Mouse (Mus musculus) right cerebral cortex, postnatal 4 days (tissue): ENCODE data around the gene Elmo2.
A peak's percentile ranks its signal among the peaks of the same experiment; 100 is the strongest.

ENCODE experiments used
- DNase-seq: peaks from one replicate; pipeline ENCODE4 v3.0.0-alpha.2; 2022

Elmo2 gene

DNA sequence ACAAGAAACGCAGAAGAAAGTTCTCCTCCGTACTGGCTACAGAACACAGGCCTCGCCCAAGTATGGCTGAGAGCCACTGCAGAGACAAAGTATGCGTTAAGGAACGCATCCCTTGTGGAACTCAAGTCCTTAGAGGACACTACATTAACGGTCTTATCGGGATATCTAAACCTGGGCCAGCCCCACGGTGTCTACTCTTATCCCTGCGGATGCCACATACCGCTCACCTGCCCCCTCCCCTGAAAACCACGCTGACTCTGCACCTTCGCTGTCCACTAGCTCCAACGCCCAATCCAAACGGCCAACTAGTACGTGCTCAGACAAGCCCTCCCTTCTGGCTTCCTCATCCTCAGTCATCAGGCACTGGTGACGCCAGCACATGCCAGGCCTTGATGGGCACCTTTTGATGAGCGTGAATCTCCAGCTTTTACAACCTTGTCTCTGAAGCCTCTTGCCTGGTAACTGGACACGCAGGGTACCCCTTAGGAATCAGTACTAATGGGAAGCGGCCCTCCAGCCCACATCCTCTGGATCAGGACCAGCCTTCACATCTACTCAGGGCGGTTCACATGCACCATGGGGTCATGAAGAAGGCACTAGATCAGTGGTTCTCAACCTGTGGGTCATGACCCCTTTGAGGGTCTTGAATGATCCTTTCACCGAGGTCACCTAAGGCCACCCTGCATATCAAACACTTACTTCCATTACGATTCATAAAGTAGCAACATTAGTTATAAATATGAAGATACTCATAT is 4.1 kb downstream of the Elmo2 start:
- no peak for DNase-seq

DNA sequence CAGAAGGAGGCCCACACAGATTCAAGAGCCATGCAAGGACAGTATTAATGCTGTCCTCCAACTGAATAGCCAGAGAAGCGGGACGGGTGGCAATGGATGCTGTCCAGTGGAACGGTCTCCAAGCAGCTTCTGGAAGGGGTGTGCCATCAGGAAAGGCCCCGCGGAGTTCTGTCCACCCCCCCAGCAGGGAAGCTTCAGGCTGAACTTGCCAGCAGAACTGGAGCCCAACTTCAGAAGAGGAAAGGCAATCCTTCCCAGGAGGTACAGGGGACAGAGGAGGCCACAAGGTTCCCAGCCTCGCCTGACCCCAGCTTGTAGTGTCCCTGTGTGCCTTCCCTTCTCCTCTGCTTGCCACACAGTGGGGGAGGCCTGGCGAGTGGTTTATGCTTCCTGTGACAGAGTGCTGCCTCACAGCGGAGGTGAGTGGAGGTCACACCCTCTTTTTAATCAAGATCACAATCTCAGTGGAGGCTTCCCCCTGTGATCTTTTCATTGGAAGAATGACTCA is 4.8 kb downstream of the Elmo2 start:
- no peak for DNase-seq

DNA sequence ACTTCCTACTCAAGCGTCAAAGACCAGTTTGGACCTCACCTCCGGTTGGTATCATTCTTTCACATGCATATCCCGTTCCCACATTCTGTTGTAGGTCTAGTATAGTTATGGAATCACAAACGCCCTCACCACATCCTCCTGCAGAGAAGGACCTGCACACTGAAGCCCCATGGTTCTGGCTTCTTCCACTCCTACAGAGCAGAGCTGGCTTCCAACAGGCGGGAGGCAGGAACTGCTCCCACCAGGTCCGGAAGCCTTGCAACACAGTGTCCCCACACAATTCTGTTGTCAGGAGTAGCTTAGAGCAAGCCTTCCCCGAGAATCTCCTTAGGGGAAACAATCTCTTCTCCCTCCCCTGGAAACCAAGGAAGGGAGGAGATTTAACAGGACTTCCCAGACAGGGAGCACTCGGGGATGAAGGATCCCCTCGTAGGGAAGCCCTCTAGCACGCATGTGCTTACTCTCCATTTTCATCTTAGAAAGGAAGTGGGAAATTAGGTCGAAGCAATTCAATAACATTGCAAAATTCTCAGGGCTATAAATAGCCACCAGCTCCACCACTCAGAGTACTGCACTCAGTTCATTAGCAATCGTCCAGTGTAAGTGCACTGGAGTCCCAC is 5.6 kb downstream of the Elmo2 start:
- DNase-seq = no peak

DNA sequence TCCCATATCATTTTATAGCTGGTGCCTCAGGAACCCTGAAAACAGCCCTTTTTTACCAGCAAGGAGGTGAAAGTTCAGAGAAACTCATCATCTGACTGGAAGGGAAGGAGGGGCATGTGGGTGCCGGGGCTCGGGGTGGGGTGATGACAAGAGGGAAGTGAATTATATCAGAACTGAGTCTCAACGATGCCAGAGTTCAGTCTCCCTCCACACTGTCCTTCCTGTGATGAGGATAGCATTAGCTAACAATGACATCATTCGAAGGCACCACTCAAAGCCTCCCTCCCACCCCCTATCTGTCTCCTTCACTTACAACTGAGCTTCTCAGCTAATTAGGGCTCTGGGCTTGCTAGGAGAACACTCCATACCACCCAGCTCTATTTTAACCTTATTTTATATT is 6.8 kb downstream of the Elmo2 start:
- DNase-seq = no peak

DNA sequence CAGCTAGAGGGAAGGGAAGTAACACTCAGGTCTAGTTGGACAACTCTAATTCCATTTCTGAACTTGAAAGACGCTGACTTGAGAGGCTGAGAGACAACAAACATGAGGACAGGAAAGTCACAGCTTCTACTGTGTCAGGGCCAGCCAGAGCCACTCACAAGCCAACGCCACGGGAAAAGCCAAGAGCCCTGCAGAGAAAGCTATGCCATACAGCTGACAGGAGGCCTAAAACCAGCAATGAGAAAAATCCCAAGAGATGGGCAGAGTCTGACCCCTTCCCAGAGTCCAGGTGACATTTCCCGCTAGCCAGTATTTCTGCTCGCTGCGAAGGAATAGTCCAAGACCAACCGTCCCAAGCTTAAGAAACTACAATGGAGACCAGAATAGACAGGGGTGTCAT is 7.3 kb downstream of the Elmo2 start:
- no peak for DNase-seq

DNA sequence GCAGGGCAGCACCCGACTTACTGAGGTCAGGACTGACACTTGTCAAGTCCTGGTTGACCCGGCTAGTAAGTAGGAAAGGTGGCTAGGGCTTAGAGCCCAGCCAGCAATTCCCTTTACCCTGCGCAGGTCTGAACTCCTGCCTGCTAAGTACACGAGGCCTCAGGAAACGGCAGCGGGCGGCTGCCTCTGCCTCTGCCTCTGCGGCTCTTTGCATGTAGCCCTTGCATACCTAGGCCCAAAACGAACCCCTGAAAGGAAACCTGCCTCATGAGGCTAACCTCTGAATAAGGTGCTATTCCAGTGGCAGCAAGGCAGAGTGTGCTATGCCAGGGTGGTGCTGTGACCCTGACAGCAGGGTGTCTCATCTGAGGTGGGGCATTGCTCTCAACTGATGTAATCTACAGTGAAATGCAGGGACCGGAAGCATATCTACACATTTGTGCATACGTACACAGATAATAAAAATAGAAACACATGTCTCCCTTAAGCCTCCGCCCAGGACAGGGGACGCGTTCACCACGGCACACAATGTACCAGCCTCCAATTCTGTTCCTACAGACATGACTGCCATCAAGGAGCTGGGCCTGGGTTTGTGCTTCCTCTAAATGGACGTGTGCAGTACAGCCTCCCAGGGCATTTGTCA is 8.5 kb downstream of the Elmo2 start:
- DNase-seq = no peak

DNA sequence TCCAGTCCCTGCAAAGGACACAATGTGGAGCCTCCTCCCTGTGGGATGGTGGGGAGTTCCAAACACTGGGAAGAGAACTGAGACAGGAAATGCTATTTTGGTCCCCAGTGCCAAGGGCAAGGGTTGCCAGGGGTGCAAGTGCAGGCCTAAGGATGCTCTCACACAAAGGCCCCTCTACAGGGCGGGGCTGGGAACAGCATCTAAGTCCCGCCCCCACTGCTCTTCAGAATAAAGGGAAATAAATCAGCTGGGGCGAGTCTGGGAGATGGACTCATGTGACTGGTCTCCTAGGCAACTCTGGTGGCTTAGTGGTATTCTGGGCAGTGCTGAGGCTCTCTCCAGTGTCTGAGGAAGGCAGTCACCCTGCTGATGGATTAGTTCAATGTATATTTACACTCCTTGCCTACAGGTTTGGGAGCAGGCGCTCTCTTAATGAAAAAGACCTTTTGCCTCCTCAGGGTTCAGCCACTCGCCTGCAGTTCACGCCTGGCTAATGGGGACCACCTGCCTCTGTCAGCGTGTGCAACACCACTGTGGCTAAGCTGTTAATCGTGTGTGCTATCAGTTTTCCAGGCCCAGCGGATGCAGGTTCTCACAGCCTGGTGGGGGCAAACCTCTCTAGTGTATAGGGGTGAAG is 9.3 kb downstream of the Elmo2 start:
- peak; percentile 56 for DNase-seq

DNA sequence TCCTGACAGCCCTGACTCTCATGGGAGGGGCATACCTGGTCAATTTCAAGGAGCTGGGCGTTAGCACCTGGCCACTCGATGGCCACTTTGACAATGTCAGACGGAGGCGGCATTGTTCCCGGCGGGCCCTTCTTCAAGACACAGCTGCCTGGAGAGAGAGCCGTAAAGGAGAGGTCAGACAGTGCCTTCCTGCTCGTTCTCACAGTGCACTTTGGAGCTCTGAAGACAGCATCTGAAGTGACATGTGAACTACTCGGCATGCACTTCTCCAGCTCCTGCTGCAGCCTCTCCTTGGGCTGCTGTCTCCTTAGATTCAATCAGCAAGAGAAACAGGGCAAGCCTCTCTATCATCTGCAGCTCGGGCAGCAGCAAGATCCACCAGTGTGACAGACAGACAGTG is 10.1 kb downstream of the Elmo2 start:
- no peak for DNase-seq

DNA sequence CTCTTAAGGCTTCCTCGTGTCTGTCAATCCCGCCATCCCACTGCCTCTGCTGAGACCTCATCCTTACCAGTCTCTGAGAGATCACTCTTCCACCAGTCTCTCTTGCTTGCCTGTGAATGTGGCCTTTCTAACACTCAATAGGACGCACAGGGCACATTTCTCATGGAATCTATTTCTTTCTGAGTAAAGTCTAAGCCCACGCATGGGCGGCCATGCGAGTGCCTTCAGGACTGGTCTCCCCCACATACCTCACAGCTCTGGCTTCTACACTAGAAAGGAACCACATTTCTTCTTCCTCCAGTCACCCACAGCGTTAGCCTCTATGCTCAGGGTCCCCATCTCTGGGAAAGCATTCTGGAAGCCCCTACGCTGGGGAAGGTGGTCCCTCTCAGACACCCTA is 12.1 kb downstream of the Elmo2 start:
- no peak for DNase-seq

DNA sequence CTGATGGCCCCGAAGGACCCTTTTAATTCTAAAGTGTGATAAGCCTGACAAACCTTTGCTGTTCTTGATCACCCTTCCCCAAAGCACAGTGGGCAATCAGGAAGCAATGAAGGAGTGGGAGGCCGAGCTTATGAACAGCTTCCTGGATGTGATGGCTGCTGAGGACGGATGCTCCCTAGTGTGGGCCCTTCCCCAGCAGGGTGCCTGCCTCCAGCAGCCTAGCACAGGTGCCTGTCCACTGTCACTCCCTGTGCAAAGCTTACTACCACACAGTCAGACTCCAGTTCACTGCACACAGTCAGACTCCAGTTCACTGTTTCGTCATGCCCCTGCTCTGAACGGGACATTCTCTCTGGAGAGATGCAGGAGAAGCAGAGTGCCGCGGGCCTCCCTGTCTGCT is 13.9 kb downstream of the Elmo2 start:
- no peak for DNase-seq

DNA sequence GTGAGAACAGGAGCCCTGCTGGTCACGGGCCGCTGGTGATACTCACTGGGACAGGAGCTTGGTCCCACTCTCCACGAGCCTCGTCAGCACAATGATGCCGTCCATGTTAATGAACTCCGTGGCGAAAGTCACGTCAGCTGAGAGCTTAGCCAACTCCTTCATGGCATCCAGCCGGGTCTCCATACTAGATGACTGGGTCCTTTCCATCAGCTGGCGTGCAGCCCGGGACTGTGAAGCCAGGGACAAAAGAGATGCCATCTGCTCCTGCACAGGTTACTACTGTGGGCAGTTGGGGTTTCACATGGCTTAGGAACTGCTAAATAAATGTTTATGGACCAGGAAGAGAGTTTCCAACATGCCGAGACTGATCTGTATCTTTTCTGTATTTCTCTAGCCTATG is 14.7 kb downstream of the Elmo2 start:
- DNase-seq = peak; percentile 59

DNA sequence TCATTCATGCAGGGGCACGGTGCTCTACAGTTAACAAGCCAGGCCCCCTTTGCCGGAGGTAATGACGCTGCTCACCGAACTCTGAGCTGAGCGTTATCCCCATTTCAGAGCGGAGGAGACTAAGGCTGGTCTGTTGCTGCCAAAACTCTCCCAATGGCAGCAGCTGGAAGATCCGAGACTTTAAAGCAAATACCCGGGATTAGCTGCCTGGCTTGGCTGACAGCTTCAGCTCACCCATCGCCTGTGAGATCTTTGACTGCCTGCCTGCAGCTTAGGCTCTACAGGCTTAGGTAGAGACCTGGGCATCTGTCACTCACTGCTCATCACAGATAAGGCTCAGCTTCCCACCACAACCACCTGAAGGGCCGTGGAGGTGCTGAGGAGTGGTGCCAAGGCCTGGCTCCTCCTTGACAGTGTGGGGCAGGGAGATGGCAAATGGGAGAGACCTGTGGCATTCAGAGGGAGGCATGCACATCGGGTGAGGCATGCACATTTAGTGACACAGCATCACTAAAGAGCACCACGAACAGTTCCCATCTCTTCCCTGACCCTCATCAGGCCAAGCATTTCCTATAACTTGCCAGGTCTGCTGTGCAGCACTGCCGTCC is 15.4 kb downstream of the Elmo2 start:
- no peak for DNase-seq

DNA sequence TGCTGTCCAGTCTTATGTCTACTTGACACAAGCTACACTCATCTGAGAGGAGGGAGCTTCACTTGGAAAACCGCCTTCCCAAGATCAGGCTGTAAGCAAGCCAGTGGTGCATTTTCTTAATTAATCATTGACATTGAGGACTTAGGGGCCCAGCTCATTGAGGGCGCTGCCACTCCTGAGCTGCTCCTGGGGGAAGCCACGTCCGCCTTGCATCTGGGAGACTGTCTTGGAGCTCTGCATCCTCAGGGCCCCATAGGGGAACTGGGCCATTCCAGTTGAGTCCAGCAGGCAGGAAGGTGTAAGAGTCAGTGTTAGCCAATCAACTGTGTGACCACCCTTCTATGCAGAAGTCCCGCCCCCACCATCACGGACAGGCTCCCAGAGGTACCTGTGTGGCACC is 18.5 kb downstream of the Elmo2 start:
- no peak for DNase-seq

DNA sequence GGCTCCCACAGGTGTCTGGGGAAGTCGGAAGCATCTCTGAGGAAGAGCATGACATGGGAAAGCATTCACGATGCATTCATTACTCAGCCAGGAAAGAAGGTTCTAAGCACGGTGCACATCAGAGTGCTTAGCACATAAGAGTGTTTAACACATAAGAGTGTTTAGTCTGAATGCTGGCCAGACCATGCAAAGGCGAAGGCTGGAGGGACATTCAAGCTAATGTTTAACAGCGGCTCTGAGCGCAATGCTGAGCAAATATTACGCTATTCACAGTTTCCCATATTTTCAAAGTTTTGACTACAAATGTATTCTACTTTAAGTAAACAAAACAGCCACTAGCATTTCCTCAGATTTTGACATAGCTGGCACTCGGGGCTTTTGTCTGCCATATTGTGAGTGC is 20.8 kb downstream of the Elmo2 start:
- no peak for DNase-seq

DNA sequence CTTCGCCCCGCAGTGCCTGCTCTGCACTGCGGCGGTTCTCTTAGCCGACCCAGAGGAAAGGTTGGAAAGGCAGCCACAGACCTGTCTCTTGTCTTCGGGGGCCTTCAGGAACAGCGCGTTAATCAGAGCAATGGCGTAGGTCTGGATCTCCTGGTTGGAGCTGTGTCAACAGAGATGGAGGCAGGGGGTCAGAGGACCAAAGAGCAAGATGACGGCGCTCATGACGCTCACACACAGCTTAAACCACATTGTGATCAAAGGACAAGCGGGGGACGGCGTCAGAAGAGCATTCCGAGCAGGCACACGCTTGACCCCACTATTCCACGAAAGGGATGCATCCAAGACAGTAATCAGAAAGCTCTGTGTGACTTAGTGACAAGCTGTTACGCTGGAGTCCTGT is 21.5 kb downstream of the Elmo2 start:
- no peak for DNase-seq

DNA sequence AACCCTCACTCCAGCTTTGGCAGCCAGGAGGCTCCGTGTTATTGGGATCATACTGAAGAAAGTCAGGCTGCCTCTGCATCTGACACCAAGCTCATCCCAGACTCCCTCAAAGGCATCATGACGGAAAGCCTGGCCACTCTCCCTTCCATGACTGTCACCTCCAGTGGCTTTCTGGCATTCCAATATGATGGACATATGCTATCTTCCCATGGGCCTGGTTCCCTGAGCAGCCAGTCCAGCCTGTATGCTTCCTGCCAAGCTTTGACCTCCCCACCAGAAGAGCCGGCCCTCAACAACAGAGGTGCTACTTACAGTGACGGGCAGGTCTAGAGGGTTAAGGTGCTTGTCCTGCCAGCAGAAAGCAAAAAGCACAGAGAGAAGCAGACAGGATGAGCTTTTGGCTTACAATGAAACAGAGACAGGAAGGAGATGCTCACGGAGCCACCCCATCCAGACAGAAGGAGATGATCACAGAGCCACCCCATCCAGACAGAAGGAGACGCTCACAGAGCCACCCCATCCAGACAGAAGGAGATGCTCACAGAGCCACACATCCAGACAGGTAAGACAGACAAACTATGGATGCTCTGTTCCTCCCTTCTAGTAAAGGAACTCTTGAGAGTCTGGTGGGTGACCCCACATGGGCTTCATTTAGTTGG is 22.8 kb downstream of the Elmo2 start:
- DNase-seq = no peak

DNA sequence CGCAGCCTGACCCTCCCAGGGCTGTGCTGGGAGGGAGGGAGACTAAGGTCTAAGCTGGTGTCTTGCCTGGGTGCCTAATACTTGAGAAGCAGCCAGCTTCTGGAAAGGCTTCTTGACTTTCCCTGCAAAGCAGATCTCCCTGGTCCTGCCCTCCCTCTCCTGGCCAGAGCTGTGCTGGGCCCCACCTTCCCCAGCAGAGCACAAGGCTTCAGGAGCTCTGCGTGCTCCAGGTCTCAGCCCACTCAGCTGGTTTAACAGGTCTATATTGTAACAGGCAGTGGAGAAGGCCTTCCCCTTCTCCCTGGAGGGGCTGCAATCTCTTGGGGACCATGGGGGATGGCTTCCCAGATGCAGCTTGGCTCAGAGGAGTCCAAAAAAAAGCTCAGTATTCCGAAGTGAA is 24.9 kb downstream of the Elmo2 start:
- DNase-seq = no peak

DNA sequence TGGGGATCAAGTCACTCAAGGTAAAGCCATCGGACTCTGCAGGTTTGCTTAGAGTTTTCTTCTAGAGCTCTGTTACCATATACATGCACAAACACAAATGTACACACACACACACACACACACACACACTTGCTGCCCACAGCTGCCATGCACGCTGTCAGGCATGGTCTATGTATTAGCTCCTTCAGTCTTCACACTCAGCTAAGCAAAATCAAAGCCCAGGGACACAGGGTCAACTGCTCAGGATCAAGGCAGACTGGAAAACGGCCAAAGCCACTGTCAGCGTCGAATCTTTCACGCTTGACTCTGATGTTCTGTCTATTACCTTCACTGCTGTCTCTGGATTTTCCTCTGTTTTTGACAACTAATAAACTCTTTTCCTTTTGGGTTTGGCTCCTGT is 25.4 kb downstream of the Elmo2 start:
- no peak for DNase-seq

DNA sequence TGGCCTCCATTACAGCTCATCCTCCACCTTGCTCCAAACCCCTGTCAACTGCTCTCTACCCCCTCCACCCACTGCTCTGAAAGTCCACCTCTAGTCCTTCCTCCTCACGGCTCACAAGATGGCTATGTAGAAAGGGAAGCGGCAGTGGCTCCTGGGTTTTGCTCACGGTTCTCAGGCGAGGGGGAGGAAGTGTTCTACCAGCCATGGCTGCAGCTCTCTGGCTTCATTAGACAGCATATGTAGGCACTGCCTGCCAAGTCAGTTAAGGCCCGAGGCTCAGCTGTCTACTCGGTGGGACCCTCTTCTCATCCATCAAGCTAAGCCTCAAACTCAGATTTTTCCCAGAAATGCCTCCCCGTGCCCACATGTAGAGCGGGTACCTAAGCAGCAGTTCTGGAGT is 25.9 kb downstream of the Elmo2 start:
- DNase-seq = no peak

DNA sequence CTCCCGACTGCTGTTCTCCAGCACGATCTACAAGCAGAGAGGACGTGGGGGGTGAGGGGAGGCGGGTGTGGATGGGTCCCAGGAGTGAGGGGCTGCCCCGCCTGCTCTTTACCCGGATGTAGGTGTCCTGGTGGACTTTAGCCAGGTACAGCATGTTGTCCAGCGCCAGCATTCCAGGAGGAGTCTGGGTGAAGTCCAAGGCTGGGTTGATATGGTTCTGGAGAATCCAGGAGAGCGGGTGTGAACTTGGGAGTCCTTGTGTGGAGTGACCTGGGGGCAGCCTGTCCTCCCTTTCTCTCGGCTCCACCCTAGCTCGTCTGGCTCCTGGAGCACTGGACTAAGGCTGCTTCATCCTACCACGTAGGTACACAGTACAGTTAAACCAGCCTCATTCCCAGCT is 28.9 kb downstream of the Elmo2 start:
- no peak for DNase-seq

DNA sequence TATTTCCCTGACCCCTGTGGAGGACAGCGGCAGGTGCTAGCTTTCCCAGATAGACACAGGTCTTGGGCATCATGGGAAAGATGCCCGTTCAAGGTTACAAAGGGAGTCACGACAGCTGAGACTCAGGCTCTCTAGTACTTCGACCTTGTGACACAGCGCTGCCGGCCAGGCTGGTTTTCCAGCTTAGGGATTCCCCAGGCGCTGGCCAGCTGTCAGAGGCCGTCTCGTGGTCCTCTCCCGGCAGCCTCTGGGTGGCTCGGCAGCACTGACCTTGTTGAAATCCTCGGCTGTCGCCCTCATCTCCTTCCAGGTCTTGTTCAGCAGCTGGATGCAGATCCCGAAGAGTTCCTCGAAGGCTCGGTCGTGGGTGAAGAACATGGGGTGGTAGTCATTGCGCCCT is 29.7 kb downstream of the Elmo2 start:
- no peak for DNase-seq

DNA sequence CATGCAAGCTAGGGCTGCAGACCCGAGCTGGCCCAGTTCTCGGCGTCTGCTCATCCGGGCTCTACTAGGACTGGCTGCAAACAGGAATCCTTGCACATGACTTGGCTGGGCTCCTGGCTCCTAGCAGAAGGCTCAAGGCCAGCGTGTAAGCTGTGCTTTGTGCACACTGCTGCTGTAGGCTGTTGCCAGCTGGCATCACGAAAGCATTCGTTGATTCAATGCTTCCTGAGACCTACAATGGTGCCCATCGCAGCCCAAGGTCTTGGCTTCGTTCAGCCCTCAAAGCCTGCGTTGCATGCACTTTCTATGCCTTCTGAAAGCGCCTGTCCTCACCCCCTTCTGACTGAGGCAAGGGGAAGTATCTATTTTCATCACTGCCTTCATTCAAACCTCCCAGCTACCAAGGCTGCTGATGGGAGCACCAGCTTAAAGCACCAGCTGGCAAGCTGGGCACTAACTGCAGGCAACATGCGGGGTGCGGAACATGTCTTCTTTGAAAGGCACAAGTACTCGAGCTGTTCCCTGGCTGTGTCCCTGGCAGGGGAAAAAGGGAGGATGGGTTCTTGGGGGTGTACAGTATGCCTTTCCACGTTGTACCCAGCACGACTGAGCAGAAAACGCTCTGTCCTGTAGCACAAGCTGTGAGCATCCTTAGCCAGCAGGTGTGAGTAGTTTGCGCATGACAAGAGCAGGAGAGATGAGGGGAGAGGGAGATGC is 37.8 kb downstream of the Elmo2 start:
- DNase-seq = peak; percentile 85
